Mouse (Mus musculus) kidney, embryonic 16.5 days (tissue): ENCODE measurements around the gene Map3k3. TPM values are rescaled to one million over a fixed set of nuclear protein-coding genes. Genes with fewer than 3 reads are reported as not detected.

ENCODE experiments used
- ATAC-seq: fragments of 200-750 bp; cut with Nextera tagmentation; 2 replicates; pipeline ENCODE4 v1.8.0; 2017; ENCODE audit warnings: moderate TSS enrichment; ENCODE audit not compliant: low FRiP score, low TSS enrichment
- H3K27ac ChIP-seq: fragments of 300-500 bp; sonication (generic); 2 replicates; pipeline ENCODE4 v1.5.1; 2014; ENCODE audit warnings: low read length
- H3K27me3 ChIP-seq: fragments of 300-500 bp; sonication (generic); 2 replicates; pipeline ENCODE4 v1.6.1; 2014; ENCODE audit warnings: low read length, control low read depth, mixed read lengths; ENCODE audit not compliant: insufficient read depth
- H3K36me3 ChIP-seq: fragments of 300-500 bp; sonication (generic); 2 replicates; pipeline ENCODE4 v1.6.1; 2014; ENCODE audit warnings: low read length, control low read depth, mixed read lengths; ENCODE audit not compliant: insufficient read depth
- H3K4me1 ChIP-seq: fragments of 300-500 bp; sonication (generic); 2 replicates; pipeline ENCODE4 v1.6.1; 2014; ENCODE audit warnings: low read length, control low read depth, mixed read lengths; ENCODE audit not compliant: insufficient read depth
- H3K4me2 ChIP-seq: fragments of 300-500 bp; sonication (generic); replicated peaks from 2 replicates; pipeline ENCODE4 v1.6.1; 2014; ENCODE audit warnings: low read depth, low read length
- H3K4me3 ChIP-seq: fragments of 300-500 bp; sonication (generic); 2 replicates; pipeline ENCODE4 v1.5.1; 2014; ENCODE audit warnings: mild to moderate bottlenecking, low read length
- H3K9ac ChIP-seq: fragments of 300-500 bp; sonication (generic); replicated peaks from 2 replicates; pipeline ENCODE4 v1.6.1; 2014; ENCODE audit warnings: low read length
- H3K9me3 ChIP-seq: fragments of 300-500 bp; sonication (generic); 2 replicates; pipeline ENCODE4 v1.6.1; 2016; ENCODE audit warnings: low read length, control low read depth
- WGBS: fragments of 180-500 bp; shearing (Covaris S2); extraction: QIAGEN DNeasy Blood & Tissue Kit; methylation state at CpG from one replicate; pipeline ENCODE4 v1.1.7; 2014; 5-methylcytosine and 5-hydroxymethylcytosine counted together
- polyA plus RNA-seq: library from polyadenylated mRNA; unstranded; fragments of >200 nt; fragmentation: Nextera tagmentation; extraction: Ambion mirVana; gene quantifications from 2 replicates; pipeline ENCODE4 v1.2.1, GENCODE M21; 2015

Gene Map3k3
- polyA plus RNA-seq, 1 experiment from 2014 or later = 22.6 TPM

DNA sequence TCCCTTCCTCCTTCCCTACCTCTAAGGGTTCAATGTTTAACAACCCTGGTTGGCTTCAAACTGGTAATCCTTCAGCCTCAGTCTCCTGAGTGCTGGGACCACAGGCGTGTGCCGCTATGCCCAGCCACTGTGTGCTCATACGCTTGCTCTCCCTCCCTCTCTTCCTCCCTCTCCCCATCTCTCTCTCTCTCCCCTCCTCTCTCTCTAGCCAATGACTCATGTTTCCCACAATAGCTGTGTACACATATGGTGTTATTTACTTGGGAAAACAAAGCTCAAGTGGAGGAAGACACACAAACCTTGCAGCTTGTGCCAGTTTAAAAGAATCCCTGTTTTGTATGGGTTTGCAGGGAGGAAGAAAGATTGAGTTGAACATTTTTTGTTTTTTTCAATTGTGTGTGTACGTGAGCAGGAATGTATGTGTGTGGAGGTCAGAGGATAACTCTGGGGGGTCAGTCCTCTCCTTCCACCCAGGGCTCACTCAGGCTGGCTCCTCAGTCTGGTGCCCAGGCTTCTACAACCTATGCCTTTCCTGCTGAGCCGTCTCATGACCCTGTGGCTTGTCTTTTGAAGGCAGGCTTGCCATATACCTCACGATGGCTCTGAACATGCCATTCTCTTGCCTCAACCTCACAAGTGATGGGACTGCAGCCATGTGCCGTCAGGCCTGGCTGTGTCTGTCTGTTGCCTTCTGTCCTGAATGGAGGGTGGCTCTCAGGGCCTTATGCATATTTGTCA is 95.5 kb downstream of the Map3k3 start:
- H3K4me1 ChIP-seq = no peaks in the 10 kb centered on the region
- no peak overlapping the region for H3K4me3 ChIP-seq
- WGBS = 80% methylated on average over 7 of the region's 7 CpGs
- no peaks in the 10 kb centered on the region for H3K9me3 ChIP-seq
- no peak overlapping the region for H3K9ac ChIP-seq
- H3K27ac ChIP-seq = no peak overlapping the region
- H3K27me3 ChIP-seq = no peaks in the 10 kb centered on the region
- 0 out of 2 replicates have a peak, but pooled peaks cover 7% of the 10 kb centered on the region for H3K36me3 ChIP-seq
- ATAC-seq = no peak
- no peak overlapping the region for H3K4me2 ChIP-seq

DNA sequence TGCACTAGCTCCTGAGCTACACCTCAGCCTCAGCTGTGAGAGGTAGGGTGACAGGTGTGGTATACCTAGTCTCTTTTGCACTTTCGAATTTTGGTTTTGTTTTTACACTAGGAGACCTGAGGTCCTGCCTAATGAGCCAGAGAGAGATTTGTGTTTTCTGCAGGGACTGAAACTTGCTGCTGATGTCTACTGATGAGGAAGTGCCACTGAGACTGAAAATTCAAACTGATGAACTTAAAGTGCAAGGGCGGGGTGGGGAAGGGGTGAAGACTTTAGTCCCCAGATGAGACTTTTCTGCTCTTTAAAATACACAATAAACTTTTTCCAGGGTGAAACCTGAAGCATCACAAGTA is 96.0 kb downstream of the Map3k3 start:
- H3K27me3 ChIP-seq = no peaks in the 10 kb centered on the region
- H3K4me2 ChIP-seq = no peak overlapping the region
- 72% methylated on average over 2 of the region's 2 CpGs for WGBS
- H3K27ac ChIP-seq = no peak overlapping the region
- no peak overlapping the region for H3K4me3 ChIP-seq
- no peak for ATAC-seq
- H3K36me3 ChIP-seq = 0 out of 2 replicates have a peak, but pooled peaks cover 7% of the 10 kb centered on the region
- H3K4me1 ChIP-seq = no peaks in the 10 kb centered on the region
- no peaks in the 10 kb centered on the region for H3K9me3 ChIP-seq
- no peak overlapping the region for H3K9ac ChIP-seq

DNA sequence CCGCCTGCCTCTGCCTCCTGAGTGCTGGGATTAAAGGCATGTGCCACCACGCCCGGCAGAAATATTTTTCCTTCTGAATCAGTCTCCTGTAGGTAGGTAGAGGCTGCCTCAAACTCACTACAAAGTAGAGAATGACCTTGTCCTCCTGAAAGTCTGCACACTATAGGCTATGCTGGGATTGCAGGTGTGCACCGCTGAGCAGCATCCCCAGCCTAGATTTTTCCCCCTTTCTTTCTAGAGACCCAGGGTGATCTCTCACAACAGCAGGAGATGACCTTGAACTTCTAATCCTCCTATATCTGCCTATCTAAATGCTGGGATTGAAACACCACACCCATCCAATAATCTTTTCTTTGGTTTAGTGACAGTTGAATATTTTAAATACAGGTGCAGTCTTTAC is 102.9 kb downstream of the Map3k3 start:
- no peak overlapping the region for H3K9ac ChIP-seq
- ATAC-seq = no peak
- H3K4me1 ChIP-seq = peaks cover 3% of the 10 kb centered on the region
- 0 out of 2 replicates have a peak, but pooled peaks cover 10% of the 10 kb centered on the region for H3K36me3 ChIP-seq
- no peaks in the 10 kb centered on the region for H3K9me3 ChIP-seq
- WGBS = 86% methylated on average over 4 of the region's 4 CpGs
- no peaks in the 10 kb centered on the region for H3K27me3 ChIP-seq
- no peak overlapping the region for H3K4me2 ChIP-seq
- H3K27ac ChIP-seq = no peak overlapping the region
- no peak overlapping the region for H3K4me3 ChIP-seq

DNA sequence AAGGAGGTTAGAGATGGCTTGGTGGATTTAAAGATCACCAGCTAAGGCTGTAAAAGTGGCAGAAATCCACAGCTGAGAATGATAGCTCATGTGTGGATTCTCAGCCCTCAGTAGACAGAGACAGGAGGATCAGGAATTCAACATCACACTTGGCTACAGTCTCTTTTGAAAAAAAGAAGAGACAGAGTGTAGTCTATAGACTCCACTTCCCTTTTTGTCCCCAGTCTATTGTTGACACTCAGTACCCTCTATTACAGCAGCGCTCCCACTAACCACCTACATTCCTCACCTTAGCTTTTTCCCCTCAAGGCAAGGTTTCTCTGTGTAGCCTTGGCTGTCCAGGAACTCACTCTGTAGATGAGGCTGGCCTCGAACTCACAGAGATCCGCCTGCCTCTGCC is 107.3 kb downstream of the Map3k3 start:
- Histone ChIP-seq H3K4me3 (no peak overlapping the region), H3K36me3 (peaks cover 5% of the 10 kb centered on the region; the same call in 1 of the 2 replicates), H3K9me3 (no peaks in the 10 kb centered on the region), H3K9ac (no peak overlapping the region), H3K27me3 (no peaks in the 10 kb centered on the region), H3K4me2 (no peak overlapping the region), H3K27ac (no peak overlapping the region), H3K4me1 (peaks cover 7% of the 10 kb centered on the region)
- whole genome bisulfite sequencing = 97% methylated on average over 3 of the region's 3 CpGs
- ATAC-seq = no peak

DNA sequence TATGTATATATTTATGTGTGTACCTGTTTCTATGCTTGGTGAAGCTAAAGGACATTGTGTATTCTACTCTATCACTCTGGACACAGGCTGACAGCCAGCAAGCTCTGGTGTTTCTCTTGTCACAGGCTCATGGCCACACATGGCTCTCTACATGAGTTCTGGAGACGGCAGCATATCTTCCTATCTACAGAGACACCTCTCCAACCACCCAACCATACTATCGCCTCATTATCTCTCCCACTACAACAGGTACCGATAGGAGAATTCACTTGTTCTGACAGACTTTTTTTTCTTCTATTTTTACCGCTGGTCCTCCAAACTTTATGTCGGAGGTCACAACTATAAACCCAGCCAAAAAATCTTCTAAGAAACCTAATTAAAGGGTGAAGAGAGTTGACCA is 107.8 kb downstream of the Map3k3 start:
- peak overlapping the region; percentile 51; the same call in 1 of the 2 replicates for H3K27ac ChIP-seq
- peaks cover 7% of the 10 kb centered on the region; the same call in 1 of the 2 replicates for H3K36me3 ChIP-seq
- H3K9ac ChIP-seq = peak overlapping the region; percentile 42; the same call in 1 of the 2 replicates
- no peaks in the 10 kb centered on the region for H3K9me3 ChIP-seq
- ATAC-seq = no peak
- H3K4me3 ChIP-seq = peak overlapping the region; percentile 75
- peaks cover 7% of the 10 kb centered on the region for H3K4me1 ChIP-seq
- no peaks in the 10 kb centered on the region for H3K27me3 ChIP-seq
- H3K4me2 ChIP-seq = peak overlapping the region; percentile 83
- 70% methylated on average over 5 of the region's 5 CpGs for WGBS

DNA sequence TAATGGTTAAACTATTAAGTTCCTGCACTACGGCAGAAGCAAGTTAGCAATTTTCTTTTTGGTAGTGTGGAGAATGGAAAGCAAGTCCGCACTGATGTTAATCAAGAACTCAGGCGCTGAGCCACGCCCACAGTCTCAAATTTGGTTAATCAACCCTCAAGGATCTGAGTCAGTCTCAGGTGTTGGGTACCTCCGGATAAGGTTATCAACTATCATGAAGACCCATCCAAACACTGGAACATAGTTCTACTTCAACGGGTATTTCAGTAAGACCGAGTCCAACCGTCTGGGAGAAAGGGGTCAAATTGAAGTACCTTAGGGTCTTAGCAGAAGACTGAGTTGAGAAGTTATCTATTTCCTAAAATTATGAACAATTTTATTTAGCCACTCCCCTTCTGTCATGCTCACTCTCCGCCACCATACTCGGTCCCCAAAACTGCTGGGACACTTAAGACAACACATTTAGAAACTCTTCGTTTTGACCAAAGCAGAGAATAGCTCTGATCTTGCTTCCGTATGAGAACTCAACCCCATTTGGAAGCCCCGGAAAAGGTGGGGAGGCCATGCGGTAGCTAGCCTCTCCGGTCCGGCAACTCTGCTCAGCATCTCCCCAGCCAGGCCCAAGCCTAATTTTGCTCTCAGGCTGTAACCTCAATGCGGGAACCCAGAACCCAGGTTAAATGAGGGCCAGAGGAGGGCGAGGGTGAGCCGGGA is 108.4 kb downstream of the Map3k3 start:
- peak overlapping the region; percentile 78 for H3K9ac ChIP-seq
- no peaks in the 10 kb centered on the region for H3K9me3 ChIP-seq
- H3K27me3 ChIP-seq = no peaks in the 10 kb centered on the region
- H3K36me3 ChIP-seq = peaks cover 11% of the 10 kb centered on the region; the same call in 1 of the 2 replicates
- H3K4me1 ChIP-seq = peaks cover 7% of the 10 kb centered on the region
- peak; percentile 20 for ATAC-seq
- H3K4me3 ChIP-seq = peak overlapping the region; percentile 75
- 7% methylated on average over 19 of the region's 19 CpGs for WGBS
- H3K4me2 ChIP-seq = peak overlapping the region; percentile 83
- H3K27ac ChIP-seq = peak overlapping the region; percentile 89

DNA sequence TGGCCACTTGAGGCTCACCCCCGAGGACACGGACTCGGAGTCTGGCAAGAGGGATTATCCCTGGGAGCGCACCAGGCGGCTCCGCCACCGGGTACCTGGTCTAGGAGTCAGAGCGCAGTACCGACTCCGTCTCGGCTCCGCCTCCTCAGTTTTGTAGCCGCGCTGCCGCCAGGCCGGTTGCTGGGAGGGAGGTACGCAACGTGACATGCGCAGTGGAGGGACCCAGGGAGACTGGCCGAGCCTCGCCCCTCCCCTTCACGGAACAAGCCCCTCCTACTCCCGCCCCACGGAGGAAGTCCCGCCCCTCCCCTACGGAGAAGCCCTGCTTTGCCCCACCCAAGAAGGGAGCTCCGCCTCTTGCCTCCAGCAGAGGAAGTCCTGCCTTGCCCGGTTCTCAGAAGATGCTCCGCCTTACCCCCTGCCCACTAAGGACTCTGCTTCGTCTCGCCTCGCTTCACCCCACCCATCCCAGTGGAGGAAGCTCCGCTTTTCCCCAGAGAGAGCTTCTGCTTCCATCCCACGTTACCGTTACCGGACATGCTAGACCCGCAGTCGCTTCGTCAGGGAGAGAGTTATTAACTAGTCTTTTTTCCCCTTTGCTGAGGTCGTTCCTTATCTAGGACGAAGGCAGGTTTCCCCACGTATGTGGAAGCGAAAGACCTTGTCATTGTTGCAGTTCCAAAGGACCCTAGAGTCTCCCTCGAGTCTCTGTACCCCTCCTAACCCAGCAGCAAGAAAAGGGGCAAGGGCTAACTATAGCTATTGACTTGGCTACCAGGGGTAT is 109.2 kb downstream of the Map3k3 start:
- WGBS = under 1% methylated on average over 43 of the region's 44 CpGs
- peak; percentile 99 for ATAC-seq
- no peaks in the 10 kb centered on the region for H3K27me3 ChIP-seq

DNA sequence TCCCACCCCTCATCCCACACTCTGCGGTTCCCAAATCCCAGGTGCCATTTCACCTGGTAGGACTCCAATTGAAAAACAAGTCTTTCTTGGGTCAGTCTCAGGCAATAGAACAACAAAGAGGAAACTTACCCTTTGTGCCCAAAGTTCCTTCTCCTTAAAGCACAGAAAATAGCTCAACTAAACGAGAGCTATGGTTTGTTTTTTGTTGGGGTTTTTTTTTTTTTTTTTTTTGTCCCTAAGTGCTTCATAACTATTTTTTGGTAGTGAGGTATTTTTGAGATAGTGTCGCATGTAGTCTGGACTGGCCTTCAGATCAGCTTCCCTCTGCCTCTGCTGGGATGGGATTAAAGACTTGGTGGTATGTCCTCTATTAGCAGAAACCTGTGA is 109.7 kb downstream of the Map3k3 start:
- Histone ChIP-seq H3K36me3 (peaks cover 21% of the 10 kb centered on the region; the same call in 1 of the 2 replicates), H3K9ac (peak overlapping the region; percentile 70), H3K4me2 (peak overlapping the region; percentile 67), H3K27ac (peak overlapping the region; percentile 91), H3K4me3 (peak overlapping the region; percentile 75), H3K4me1 (peaks cover 7% of the 10 kb centered on the region), H3K9me3 (no peaks in the 10 kb centered on the region), H3K27me3 (no peaks in the 10 kb centered on the region)
- ATAC-seq = no peak
- WGBS = 31% methylated on average over 3 of the region's 3 CpGs

More for the DNA sequence above, 109.2 kb downstream of the Map3k3 start:
- peak overlapping the region; percentile 78 for H3K9ac ChIP-seq
- H3K27ac ChIP-seq = peak overlapping the region; percentile 91
- H3K4me3 ChIP-seq = peak overlapping the region; percentile 75
- H3K4me1 ChIP-seq = peaks cover 7% of the 10 kb centered on the region
- peak overlapping the region; percentile 83 for H3K4me2 ChIP-seq
- H3K9me3 ChIP-seq = no peaks in the 10 kb centered on the region
- peaks cover 19% of the 10 kb centered on the region; the same call in 1 of the 2 replicates for H3K36me3 ChIP-seq

DNA sequence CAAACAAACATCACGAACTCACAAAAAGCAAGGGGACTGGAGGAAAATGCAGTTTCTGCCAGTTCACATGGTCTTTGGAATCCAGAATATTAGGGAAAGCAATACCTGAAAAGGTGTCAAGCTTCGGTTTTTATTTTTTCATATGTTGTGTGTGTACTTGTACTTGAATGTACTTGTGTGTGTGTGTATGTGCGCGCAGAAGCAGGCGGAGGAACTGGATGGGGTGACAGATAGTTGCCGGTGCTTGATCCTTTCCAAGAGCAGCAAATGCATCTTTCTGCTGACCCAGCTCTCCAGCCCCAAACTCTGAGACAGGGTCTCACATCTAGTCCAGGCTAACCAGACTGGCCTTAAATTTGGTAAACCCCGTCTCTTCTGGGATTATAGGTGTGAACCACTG is 110.5 kb downstream of the Map3k3 start:
- no peak overlapping the region for H3K4me3 ChIP-seq
- 94% methylated on average over 7 of the region's 7 CpGs for WGBS
- no peak for ATAC-seq
- peaks cover 21% of the 10 kb centered on the region; the same call in 1 of the 2 replicates for H3K36me3 ChIP-seq
- no peaks in the 10 kb centered on the region for H3K27me3 ChIP-seq
- peaks cover 7% of the 10 kb centered on the region for H3K4me1 ChIP-seq
- H3K4me2 ChIP-seq = no peak overlapping the region
- no peaks in the 10 kb centered on the region for H3K9me3 ChIP-seq
- no peak overlapping the region for H3K9ac ChIP-seq
- H3K27ac ChIP-seq = no peak overlapping the region
